Mouse (Mus musculus): ENCODE measurements around the gene Fam189a1. TPM values are rescaled to one million over a fixed set of nuclear protein-coding genes. Genes with fewer than 3 reads are reported as not detected.

The Fam189a1 gene
- total RNA-seq, 2 experiments from 2014 or later, result 67.9 to 73.6 TPM

DNA sequence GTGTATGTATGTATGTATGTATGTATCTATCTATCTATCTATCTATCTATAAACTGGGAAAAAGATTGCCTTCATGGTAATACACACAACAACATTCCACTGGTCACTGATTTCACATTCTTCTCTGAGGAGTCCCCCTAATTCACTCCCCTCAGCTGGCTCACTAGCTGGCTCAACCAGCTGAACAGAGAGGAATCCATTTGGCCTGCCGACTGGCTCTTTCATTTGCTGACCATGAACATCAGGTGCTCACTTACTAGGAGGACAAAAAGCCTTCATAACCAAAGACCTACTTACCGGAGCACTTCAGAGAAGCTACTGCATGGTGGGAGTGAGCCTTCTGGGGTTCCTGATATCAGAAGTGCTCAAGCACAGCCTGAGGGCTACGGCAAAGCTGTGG, 194.2 kb downstream of the Fam189a1 start:
- DNase-seq (ENCODE audit: extremely low spot score in 1 of 2, low spot score in 1 of 2), result no peak

DNA sequence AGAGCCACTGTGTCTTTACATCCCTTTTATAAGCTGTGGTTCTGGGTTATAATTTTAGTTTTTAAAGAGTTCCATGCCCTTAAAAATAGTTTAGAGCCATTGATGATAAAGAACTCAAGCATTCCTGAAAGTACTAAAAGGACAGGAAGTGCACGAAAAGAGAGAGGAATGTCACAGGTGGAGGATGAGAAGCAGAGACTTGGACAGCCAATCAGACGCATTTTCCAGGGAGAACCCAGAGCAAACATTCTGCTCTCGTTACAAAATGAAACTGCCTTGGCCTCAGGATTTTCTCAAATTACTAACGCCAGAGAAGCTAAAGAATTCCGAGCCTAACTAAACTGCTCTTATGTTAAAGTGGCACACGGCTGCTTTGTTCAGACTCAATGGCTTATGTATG, 197.3 kb downstream of the Fam189a1 start:
- DNase-seq (ENCODE audit: extremely low spot score in 1 of 2, low spot score in 1 of 2), result no peak

GRCm38 (mm10) chr7:64952181-64952580, 204.2 kb downstream of the Fam189a1 start:
- DNase-seq (ENCODE audit: extremely low spot score in 1 of 2, low spot score in 1 of 2), result no peak

DNA sequence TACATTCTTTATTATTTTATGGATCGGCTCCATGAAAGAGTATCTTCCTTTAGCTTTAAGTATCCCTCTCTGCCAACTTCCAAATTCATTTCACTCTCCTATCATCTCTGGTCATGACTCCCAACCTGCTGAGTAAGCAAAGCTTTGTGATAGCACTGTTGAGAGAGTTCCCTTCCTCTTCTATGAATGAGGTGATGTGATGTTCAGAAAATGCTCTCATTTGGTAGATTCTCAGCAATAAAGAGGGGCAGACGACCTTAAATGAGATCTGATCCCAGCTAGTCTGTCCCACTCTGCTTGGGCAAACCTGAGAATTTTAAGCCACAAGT, 205.6 kb downstream of the Fam189a1 start:
- DNase-seq (ENCODE audit: extremely low spot score in 1 of 2, low spot score in 1 of 2), result no peak

DNA sequence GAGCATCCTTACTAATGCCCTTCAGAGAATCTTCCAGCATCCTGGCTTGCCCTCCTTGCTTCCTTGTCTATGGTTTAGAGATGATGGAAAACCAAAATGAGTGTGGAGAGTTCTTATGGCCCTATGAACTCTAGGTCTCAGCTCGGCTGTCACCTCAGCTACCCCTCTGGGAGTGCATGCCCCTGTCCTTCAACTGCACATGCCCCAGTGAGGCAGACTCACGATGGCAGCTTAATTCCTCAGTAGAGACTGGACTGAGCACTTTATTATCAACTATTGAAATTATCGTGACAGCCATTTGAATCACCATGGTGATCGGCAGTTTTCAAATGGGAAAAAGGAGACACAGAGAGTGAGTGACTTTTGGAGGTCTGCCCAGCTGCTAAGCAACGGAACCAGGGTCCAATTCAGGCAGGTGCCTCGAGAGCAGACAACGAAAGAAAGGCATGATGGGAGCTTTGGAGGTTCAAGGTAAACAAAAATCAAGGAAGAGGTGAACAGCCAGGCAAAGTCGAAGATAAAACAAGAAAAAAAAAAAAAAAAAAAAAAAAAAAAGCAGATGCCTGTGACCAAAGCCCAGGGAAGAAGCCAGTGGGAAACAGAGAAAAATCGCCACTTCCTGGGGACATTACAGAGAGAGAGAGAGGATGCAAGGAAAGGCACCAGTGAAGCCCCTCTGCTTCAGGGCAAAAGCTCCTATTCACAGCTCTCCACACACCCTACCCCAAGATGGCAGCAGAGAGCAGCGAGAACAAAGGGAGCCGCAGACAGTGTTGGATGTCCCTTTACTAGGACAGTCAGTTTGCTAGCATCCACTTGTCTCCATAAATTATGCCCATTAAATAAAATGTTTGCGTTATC, 206.2 kb downstream of the Fam189a1 start:
- peak; percentile 52 to 88 for DNase-seq (ENCODE audit: extremely low spot score in 1 of 2, low spot score in 1 of 2)

DNA sequence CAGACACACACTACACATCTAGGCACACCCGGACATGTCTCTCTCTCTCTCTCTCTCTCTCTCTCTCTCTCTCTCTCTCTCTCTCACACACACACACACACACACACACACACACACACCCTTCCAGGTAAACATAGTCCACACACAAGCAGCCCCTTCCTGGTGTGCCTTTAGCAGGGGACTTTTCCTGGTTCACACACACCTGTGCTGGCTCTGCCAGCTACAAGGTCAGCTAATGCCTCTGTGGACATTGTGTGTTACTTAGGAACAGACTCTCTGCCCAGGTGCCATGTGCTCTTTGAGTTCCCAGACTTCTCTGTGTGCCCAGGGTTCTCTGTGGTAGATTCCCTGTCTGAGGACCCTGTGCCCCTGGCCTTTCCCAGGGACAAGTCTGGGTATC, 206.9 kb downstream of the Fam189a1 start:
- DNase-seq (ENCODE audit: extremely low spot score in 1 of 2, low spot score in 1 of 2), result no peak

- no peak for DNase-seq (ENCODE audit: extremely low spot score in 1 of 2, low spot score in 1 of 2)
Observed at GRCm38 (mm10) chr7:64944686-64945085, 211.7 kb downstream of the Fam189a1 start.

GRCm38 (mm10) chr7:64944175-64944574, 212.2 kb downstream of the Fam189a1 start:
- no peak for DNase-seq (ENCODE audit: extremely low spot score in 1 of 2, low spot score in 1 of 2)

DNA sequence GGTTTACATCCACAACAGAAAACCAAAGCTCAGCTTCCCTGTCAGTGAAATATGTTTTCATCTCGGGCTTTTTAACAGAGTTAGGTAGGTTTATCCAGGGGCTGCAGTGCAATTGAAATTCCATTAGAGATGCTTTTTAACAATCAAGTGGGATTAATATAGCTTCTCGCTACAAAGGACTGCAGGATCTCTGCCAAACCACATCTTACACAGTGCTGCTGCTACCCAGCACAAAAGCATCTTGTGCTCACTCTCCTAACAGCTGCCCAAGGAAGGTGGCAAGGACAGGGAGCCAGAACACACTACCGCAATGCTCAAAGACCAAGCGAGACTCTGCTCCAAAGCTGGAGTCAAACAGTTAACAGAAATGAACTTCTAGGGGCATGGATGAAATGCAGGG, 219.4 kb downstream of the Fam189a1 start:
- no peak for DNase-seq (ENCODE audit: extremely low spot score in 1 of 2, low spot score in 1 of 2)

- DNase-seq (ENCODE audit: extremely low spot score in 1 of 2, low spot score in 1 of 2), result no peak
Observed at GRCm38 (mm10) chr7:64934115-64934514, 222.3 kb downstream of the Fam189a1 start.

GRCm38 (mm10) chr7:64930980-64931379, 225.4 kb downstream of the Fam189a1 start:
- no peak for DNase-seq (ENCODE audit: extremely low spot score in 1 of 2, low spot score in 1 of 2)

DNA sequence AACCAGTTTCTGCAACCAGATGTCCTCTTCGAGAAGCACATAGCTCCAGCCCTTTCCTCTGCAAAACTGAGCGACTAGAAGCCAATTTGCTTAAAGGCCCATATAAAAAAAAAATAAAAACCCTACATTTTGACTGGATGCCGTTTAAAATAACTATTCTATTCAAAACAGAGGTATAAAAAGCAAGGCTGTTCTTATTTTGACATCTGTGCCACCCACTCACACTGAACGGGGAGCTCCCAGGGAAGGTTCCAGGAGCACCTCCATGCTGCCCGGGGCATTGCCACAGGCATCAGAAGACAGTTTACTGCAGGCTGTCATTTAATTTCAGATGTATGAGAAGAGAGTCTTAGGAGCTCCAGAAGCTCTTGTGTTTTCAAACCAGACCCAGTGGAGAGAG, 232.5 kb downstream of the Fam189a1 start:
- no peak for DNase-seq (ENCODE audit: extremely low spot score in 1 of 2, low spot score in 1 of 2)

- no peak for DNase-seq (ENCODE audit: extremely low spot score in 1 of 2, low spot score in 1 of 2)
Observed at GRCm38 (mm10) chr7:64921189-64921588, 235.2 kb downstream of the Fam189a1 start.

GRCm38 (mm10) chr7:64920735-64921134, 235.6 kb downstream of the Fam189a1 start:
- no peak for DNase-seq (ENCODE audit: extremely low spot score in 1 of 2, low spot score in 1 of 2)

- DNase-seq (ENCODE audit: extremely low spot score in 1 of 2, low spot score in 1 of 2), result no peak
Observed at GRCm38 (mm10) chr7:64916654-64917053, 239.7 kb downstream of the Fam189a1 start.

DNA sequence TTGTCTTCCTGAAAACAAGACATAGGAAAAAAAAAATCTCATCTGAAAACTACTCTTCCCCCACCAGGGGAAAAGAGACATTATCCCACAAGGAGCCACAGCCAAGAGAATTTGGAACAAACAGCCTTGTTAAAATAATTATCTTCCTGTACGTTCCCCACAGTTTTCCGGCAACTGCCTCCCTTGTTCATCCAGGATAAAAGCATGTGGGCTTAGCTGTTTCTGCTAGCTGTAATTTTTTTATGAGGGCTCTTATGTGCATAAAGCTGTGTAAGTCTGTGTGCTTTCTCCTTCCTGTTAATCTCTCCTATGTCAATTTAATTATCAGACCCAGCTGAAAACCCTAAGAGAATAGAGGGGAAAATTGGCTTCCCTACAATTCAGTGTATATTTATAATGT, 241.2 kb downstream of the Fam189a1 start:
- no peak for DNase-seq (ENCODE audit: extremely low spot score in 1 of 2, low spot score in 1 of 2)

DNA sequence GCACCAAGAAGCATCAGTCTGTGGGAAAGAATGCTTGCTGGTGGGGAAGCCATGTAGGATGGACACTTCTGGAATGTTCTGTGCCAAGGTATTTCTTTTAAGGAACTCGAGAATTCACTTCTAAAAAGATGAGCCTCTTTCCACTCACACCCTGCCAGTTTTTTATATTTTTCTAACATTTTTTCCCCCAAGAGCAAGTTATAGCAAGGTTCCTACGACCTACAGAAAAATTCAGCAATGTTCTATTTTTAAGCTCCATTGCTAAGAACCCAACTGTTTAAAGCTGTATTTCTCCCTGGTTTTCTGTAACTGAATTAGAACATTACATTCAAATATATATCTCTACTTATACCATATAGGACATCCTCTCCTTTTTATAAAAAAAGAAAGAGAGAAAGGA, 244.4 kb downstream of the Fam189a1 start:
- no peak for DNase-seq (ENCODE audit: extremely low spot score in 1 of 2, low spot score in 1 of 2)

DNA sequence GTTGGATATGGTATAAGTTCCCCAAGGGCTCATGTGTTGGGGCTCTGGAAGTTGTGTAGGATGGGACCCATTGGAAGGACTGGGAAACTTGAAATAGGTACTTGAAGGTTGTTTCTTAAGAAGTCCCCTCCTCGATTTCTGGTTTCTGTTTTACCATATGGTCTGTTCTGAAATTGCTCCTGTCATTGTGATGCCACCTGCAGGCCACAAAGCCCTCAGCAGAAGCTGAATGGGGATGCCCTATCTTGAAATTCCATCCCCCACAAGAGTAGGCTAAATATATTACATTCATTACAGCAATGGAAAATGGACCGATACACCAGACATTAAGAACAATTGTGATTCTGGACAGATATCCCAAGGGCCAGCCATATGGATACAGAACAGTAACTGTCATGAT, 246.2 kb downstream of the Fam189a1 start:
- DNase-seq (ENCODE audit: extremely low spot score in 1 of 2, low spot score in 1 of 2), result no peak

DNA sequence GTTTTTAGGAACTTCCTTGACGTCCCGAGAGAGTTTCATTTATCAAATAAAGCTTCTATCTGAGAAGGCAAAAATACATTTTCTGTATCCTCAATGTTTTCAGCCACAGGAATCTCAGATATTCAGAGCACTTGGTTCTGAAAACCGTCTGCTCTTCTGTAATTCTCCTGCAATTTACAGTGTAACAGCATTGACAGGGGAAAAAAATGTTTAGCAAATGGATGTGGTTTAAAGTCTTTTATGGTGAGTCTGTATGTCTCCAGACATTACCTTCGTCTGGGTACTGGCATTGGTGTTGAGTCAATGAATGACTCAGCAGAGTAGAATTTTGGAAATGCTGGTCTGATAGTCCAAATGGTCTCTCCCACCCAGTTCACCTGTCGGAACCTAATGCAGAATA, 249.4 kb downstream of the Fam189a1 start:
- no peak for DNase-seq (ENCODE audit: extremely low spot score in 1 of 2, low spot score in 1 of 2)

DNA sequence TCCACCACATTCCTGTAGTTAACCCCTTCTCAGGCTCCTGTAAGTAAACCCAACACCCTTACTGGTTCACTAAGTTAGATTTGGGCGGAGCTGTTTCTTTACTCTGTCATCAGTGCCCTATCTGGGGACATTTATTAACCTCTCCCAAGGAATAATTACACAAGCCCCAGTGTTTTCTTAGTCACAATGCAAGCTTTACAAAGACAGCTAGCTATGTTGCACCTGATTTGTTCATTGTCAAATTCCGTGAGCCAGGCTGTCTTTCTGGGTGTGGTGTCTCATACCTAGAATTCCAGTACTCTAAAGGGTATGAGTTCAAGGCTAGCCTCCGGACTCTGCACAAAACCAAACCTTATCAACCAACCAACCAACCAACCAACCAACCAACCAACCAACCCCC, 250.9 kb downstream of the Fam189a1 start:
- no peak for DNase-seq (ENCODE audit: extremely low spot score in 1 of 2, low spot score in 1 of 2)

DNA sequence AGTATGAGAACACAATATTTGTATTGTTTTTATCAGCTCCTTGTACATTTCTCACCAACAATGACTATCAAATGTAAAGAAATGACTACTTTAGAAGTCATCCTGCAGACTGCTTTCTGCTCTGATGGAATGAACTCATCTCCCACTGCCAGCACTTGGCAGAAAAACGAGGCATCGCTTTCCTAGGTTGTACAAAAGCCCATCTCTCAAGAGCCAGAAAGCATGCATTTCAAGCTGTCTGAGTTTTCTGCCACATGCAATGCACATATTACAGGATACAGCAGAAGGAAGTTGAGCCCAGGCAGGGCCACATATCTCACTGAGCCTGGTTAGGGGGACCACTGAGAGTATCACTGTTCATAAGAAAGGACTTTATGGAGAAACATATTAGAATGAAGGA, 256.1 kb downstream of the Fam189a1 start:
- no peak for DNase-seq (ENCODE audit: extremely low spot score in 1 of 2, low spot score in 1 of 2)

GRCm38 (mm10) chr7:64896587-64896986, 259.8 kb downstream of the Fam189a1 start:
- no peak for DNase-seq (ENCODE audit: extremely low spot score in 1 of 2, low spot score in 1 of 2)

DNA sequence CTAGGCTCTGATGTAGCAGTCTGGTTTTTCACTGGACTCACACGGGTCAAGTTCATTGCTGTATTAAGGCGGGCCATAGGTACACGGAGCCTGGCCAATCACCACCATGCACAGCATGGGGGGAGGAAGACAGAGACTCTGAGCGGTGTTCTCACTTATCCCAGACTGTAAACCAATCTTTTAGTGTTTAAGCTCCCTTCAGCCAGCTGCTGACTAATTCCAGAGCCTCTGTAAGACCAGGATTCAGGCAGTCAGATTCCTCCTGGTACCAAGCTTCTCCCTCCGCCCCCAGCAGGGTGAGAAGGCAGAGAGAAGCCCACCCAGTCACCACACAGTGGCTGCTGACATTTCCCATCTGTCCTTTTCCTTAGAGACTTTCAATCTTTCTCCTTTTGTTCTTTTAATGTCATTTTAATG, 260.7 kb downstream of the Fam189a1 start:
- no peak for DNase-seq (ENCODE audit: extremely low spot score in 1 of 2, low spot score in 1 of 2)
